In genomic region chr9:40743525-40744034, GRCm38 (mm10) we compare ENCODE assay signal across 10 mouse cellular contexts. TPM values are rescaled to one million over a fixed set of nuclear protein-coding genes. Genes with fewer than 3 reads are reported as not detected.
DNase-seq lines count a peak whose midpoint lies in the region; ATAC-seq lines count a peak whose summit lies in the region.
"Had no signal": no experiment of that assay in that cellular context is flagged by ENCODE, and none has a peak within 500 bp of the region (broad histone marks: within the 10 kb centered on the region; RNA-seq: fewer than 3 reads in every experiment).

No protein-coding gene starts in this region.

- WGBS in kidney, embryonic 15.5 days: 29% methylated on average over 7 of the region's 7 CpGs
- WGBS in embryonic facial prominence, embryonic 12.5 days: 39% methylated on average over 7 of the region's 7 CpGs
- 59% methylated on average over 7 of the region's 7 CpGs for WGBS in limb, embryonic 13.5 days

- no peaks in the 10 kb centered on the region for H3K27me3 ChIP-seq in kidney, embryonic 15.5 days
- no peaks in the 10 kb centered on the region for H3K27me3 ChIP-seq in embryonic facial prominence, embryonic 12.5 days
- H3K27me3 ChIP-seq in limb, embryonic 13.5 days: no peaks in the 10 kb centered on the region

- H3K27ac ChIP-seq in kidney, embryonic 15.5 days: peak overlapping the region; percentile 61
- H3K27ac ChIP-seq in embryonic facial prominence, embryonic 12.5 days: peak overlapping the region; percentile 80
- peak overlapping the region; percentile 52; the same call in 1 of the 2 replicates for H3K27ac ChIP-seq in limb, embryonic 13.5 days

- H3K9ac ChIP-seq in kidney, embryonic 15.5 days: no peak overlapping the region
- H3K9ac ChIP-seq in embryonic facial prominence, embryonic 12.5 days: no peak overlapping the region
- H3K9ac ChIP-seq in limb, embryonic 13.5 days: no peak overlapping the region

- intact Hi-C loops in heart, postnatal 25 days (cut with DNase I): no loop called here

- no peaks in the 10 kb centered on the region for H3K9me3 ChIP-seq in kidney, embryonic 15.5 days (replicated peaks)
- H3K9me3 ChIP-seq in embryonic facial prominence, embryonic 12.5 days: no peaks in the 10 kb centered on the region
- no peaks in the 10 kb centered on the region for H3K9me3 ChIP-seq in limb, embryonic 13.5 days

- H3K4me2 ChIP-seq in kidney, embryonic 15.5 days: 0 out of 2 replicates have a peak overlapping the region, but pooled peaks have one; percentile 27
- no peak overlapping the region for H3K4me2 ChIP-seq in embryonic facial prominence, embryonic 12.5 days (replicated peaks)
- H3K4me2 ChIP-seq in limb, embryonic 13.5 days (replicated peaks): no peak overlapping the region

- H3K36me3 ChIP-seq in kidney, embryonic 15.5 days: no peaks in the 10 kb centered on the region
- H3K36me3 ChIP-seq in embryonic facial prominence, embryonic 12.5 days: no peaks in the 10 kb centered on the region
- peaks cover 21% of the 10 kb centered on the region for H3K36me3 ChIP-seq in limb, embryonic 13.5 days

- no peak for DNase-seq in kidney, adult 11 months
- DNase-seq in A20 (ENCODE audit: low read depth, low spot score): peak; percentile 88
- no peak for DNase-seq in heart, postnatal 25 days (ENCODE audit: low spot score)
- no peak for DNase-seq in adrenal gland, postnatal 25 days
- DNase-seq: cerebellum, adult 11 months; heart, postnatal 4 days had no signal

- peaks cover 32% of the 10 kb centered on the region for H3K4me1 ChIP-seq in kidney, embryonic 15.5 days
- H3K4me1 ChIP-seq in embryonic facial prominence, embryonic 12.5 days: peaks cover 25% of the 10 kb centered on the region
- H3K4me1 ChIP-seq in limb, embryonic 13.5 days: peaks cover 33% of the 10 kb centered on the region

- ATAC-seq in kidney, embryonic 15.5 days (replicated peaks; ENCODE audit: low FRiP score): no peak
- ATAC-seq in embryonic facial prominence, embryonic 12.5 days (ENCODE audit: insufficient number of reproducible peaks, insufficient read depth, low FRiP score, low TSS enrichment): no peak
- ATAC-seq in limb, embryonic 13.5 days (ENCODE audit: low FRiP score, low read depth): no peak
- ATAC-seq in monocyte, adult 5-6 weeks (replicated peaks; ENCODE audit: insufficient number of reproducible peaks, low FRiP score, low TSS enrichment, poor library complexity, severe bottlenecking): no peak

- no peak overlapping the region for H3K4me3 ChIP-seq in kidney, embryonic 15.5 days (replicated peaks)
- H3K4me3 ChIP-seq in embryonic facial prominence, embryonic 12.5 days: no peak overlapping the region
- no peak overlapping the region for H3K4me3 ChIP-seq in limb, embryonic 13.5 days

RNA-seq across cellular contexts. Expression of gene Hspa8, which starts 57.2 kb away (rescaled TPM):
- polyA plus RNA-seq in kidney, embryonic 15.5 days (2015; fragmentation: Nextera tagmentation; extraction: Ambion mirVana): 2,873 and 3,000 TPM in 2 replicates
- polyA plus RNA-seq in embryonic facial prominence, embryonic 12.5 days (2016; fragmentation: Nextera tagmentation; extraction: Ambion mirVana): 2,550 and 2,595 TPM in 2 replicates
- 2,194 and 2,567 TPM in 2 replicates for polyA plus RNA-seq in limb, embryonic 13.5 days (2015; fragmentation: Nextera tagmentation; extraction: Ambion mirVana)
- total RNA-seq in heart, postnatal 25 days (2021): 1,000 to 10,000 TPM; 1,172 to 1,478 TPM
- total RNA-seq in monocyte, adult 5-6 weeks (2017): 2,780 to 3,802 TPM (median 3,103 TPM) in 3 replicates
- 1,395 and 2,721 TPM in 2 replicates for total RNA-seq in adrenal gland, postnatal 25 days (2021)

RNA-seq across cellular contexts. Expression of gene Clmp, which starts 57.8 kb away (rescaled TPM):
- polyA plus RNA-seq in kidney, embryonic 15.5 days (2015; fragmentation: Nextera tagmentation; extraction: Ambion mirVana): 26.7 and 29.9 TPM in 2 replicates
- polyA plus RNA-seq in embryonic facial prominence, embryonic 12.5 days (2016; fragmentation: Nextera tagmentation; extraction: Ambion mirVana): 75.9 and 81.8 TPM in 2 replicates
- polyA plus RNA-seq in limb, embryonic 13.5 days (2015; fragmentation: Nextera tagmentation; extraction: Ambion mirVana): 62.8 and 64.1 TPM in 2 replicates
- total RNA-seq in heart, postnatal 25 days (2021): 1 to 10 TPM; 3.4 to 7.0 TPM
- total RNA-seq in monocyte, adult 5-6 weeks (2017): 0.10 to 0.29 TPM in 2 of 3 replicates, not detected in the other
- 2.8 and 5.9 TPM in 2 replicates for total RNA-seq in adrenal gland, postnatal 25 days (2021)
